Mouse (Mus musculus): ENCODE measurements around the gene Mpp2. TPM values are rescaled to one million over a fixed set of nuclear protein-coding genes. Genes with fewer than 3 reads are reported as not detected.

The Mpp2 gene
- polyA plus RNA-seq, 1 experiment from 2014 or later: 10.3 TPM

GRCm38 (mm10) chr11:102084159-102084558 lies 4.2 kb downstream of the Mpp2 start:
- WGBS: 34% methylated on average over 7 of the region's 7 CpGs
- H3K4me1 ChIP-seq (ENCODE audit: control insufficient read depth, insufficient read depth, low read length): peaks cover 18% of the 10 kb centered on the region; the same call in 1 of the 2 replicates
- ATAC-seq (ENCODE audit: low FRiP score, low TSS enrichment): peak; percentile 33; the same call in 1 of the 2 replicates
- no peaks in the 10 kb centered on the region for H3K27me3 ChIP-seq (ENCODE audit: control insufficient read depth, insufficient read depth, low read length)
- no peak overlapping the region for H3K4me3 ChIP-seq (ENCODE audit: low read length)
- H3K4me2 ChIP-seq (replicated peaks; ENCODE audit: low read depth, low read length): 0 out of 2 replicates have a peak overlapping the region, but pooled peaks have one; percentile 10
- no peaks in the 10 kb centered on the region for H3K36me3 ChIP-seq (ENCODE audit: control insufficient read depth, insufficient read depth, low read length)
- H3K27ac ChIP-seq (ENCODE audit: low read depth, low read length): peak overlapping the region; percentile 69
- H3K9ac ChIP-seq (ENCODE audit: low read depth, low read length): no peak overlapping the region
- H3K9me3 ChIP-seq (ENCODE audit: control insufficient read depth, low read length): no peaks in the 10 kb centered on the region

GRCm38 (mm10) chr11:102083193-102083592 lies 5.1 kb downstream of the Mpp2 start:
- H3K27ac ChIP-seq (ENCODE audit: low read depth, low read length): no peak overlapping the region
- WGBS: 69% methylated on average over 4 of the region's 4 CpGs
- no peaks in the 10 kb centered on the region for H3K9me3 ChIP-seq (ENCODE audit: control insufficient read depth, low read length)
- peaks cover 16% of the 10 kb centered on the region; the same call in 1 of the 2 replicates for H3K4me1 ChIP-seq (ENCODE audit: control insufficient read depth, insufficient read depth, low read length)
- no peak overlapping the region for H3K4me2 ChIP-seq (replicated peaks; ENCODE audit: low read depth, low read length)
- H3K4me3 ChIP-seq (ENCODE audit: low read length): no peak overlapping the region
- H3K9ac ChIP-seq (ENCODE audit: low read depth, low read length): no peak overlapping the region
- no peaks in the 10 kb centered on the region; the same call in 1 of the 2 replicates for H3K36me3 ChIP-seq (ENCODE audit: control insufficient read depth, insufficient read depth, low read length)
- H3K27me3 ChIP-seq (ENCODE audit: control insufficient read depth, insufficient read depth, low read length): no peaks in the 10 kb centered on the region
- ATAC-seq (ENCODE audit: low FRiP score, low TSS enrichment): no peak

GRCm38 (mm10) chr11:102082322-102082721 lies 6.0 kb downstream of the Mpp2 start:
- peak overlapping the region; percentile 25; the same call in 1 of the 2 replicates for H3K9ac ChIP-seq (ENCODE audit: low read depth, low read length)
- H3K4me3 ChIP-seq (ENCODE audit: low read length): peak overlapping the region; percentile 36
- H3K27ac ChIP-seq (ENCODE audit: low read depth, low read length): no peak overlapping the region
- no peaks in the 10 kb centered on the region for H3K9me3 ChIP-seq (ENCODE audit: control insufficient read depth, low read length)
- peak; percentile 90 for ATAC-seq (ENCODE audit: low FRiP score, low TSS enrichment)
- H3K36me3 ChIP-seq (ENCODE audit: control insufficient read depth, insufficient read depth, low read length): peaks cover 4% of the 10 kb centered on the region; the same call in 1 of the 2 replicates
- no peaks in the 10 kb centered on the region for H3K27me3 ChIP-seq (ENCODE audit: control insufficient read depth, insufficient read depth, low read length)
- WGBS: 1% methylated on average over 18 of the region's 18 CpGs
- peaks cover 16% of the 10 kb centered on the region; the same call in 1 of the 2 replicates for H3K4me1 ChIP-seq (ENCODE audit: control insufficient read depth, insufficient read depth, low read length)
- H3K4me2 ChIP-seq (replicated peaks; ENCODE audit: low read depth, low read length): peak overlapping the region; percentile 81

- no peaks in the 10 kb centered on the region for H3K27me3 ChIP-seq (ENCODE audit: control insufficient read depth, insufficient read depth, low read length)
- H3K9ac ChIP-seq (ENCODE audit: low read depth, low read length): no peak overlapping the region
- no peak overlapping the region for H3K27ac ChIP-seq (ENCODE audit: low read depth, low read length)
- no peak overlapping the region for H3K4me3 ChIP-seq (ENCODE audit: low read length)
- peaks cover 4% of the 10 kb centered on the region; the same call in 1 of the 2 replicates for H3K36me3 ChIP-seq (ENCODE audit: control insufficient read depth, insufficient read depth, low read length)
- 64% methylated on average over 14 of the region's 14 CpGs for WGBS
- H3K9me3 ChIP-seq (ENCODE audit: control insufficient read depth, low read length): no peaks in the 10 kb centered on the region
- no peak for ATAC-seq (ENCODE audit: low FRiP score, low TSS enrichment)
- no peak overlapping the region for H3K4me2 ChIP-seq (replicated peaks; ENCODE audit: low read depth, low read length)
- H3K4me1 ChIP-seq (ENCODE audit: control insufficient read depth, insufficient read depth, low read length): 0 out of 2 replicates have a peak, but pooled peaks cover 7% of the 10 kb centered on the region
Measured at GRCm38 (mm10) chr11:102073722-102074121, 14.6 kb downstream of the Mpp2 start.

- H3K36me3 ChIP-seq (ENCODE audit: control insufficient read depth, insufficient read depth, low read length): no peaks in the 10 kb centered on the region
- no peak overlapping the region for H3K27ac ChIP-seq (ENCODE audit: low read depth, low read length)
- H3K4me1 ChIP-seq (ENCODE audit: control insufficient read depth, insufficient read depth, low read length): 0 out of 2 replicates have a peak, but pooled peaks cover 7% of the 10 kb centered on the region
- ATAC-seq (ENCODE audit: low FRiP score, low TSS enrichment): no peak
- no peak overlapping the region for H3K9ac ChIP-seq (ENCODE audit: low read depth, low read length)
- H3K27me3 ChIP-seq (ENCODE audit: control insufficient read depth, insufficient read depth, low read length): no peaks in the 10 kb centered on the region
- H3K9me3 ChIP-seq (ENCODE audit: control insufficient read depth, low read length): no peaks in the 10 kb centered on the region
- no peak overlapping the region for H3K4me2 ChIP-seq (replicated peaks; ENCODE audit: low read depth, low read length)
- 82% methylated on average over 5 of the region's 5 CpGs for WGBS
- no peak overlapping the region for H3K4me3 ChIP-seq (ENCODE audit: low read length)
Measured at GRCm38 (mm10) chr11:102072729-102073128, 15.6 kb downstream of the Mpp2 start.

- 0 out of 2 replicates have a peak, but pooled peaks have one; percentile 12 for ATAC-seq (ENCODE audit: low FRiP score, low TSS enrichment)
- H3K27ac ChIP-seq (ENCODE audit: low read depth, low read length): no peak overlapping the region
- H3K4me2 ChIP-seq (replicated peaks; ENCODE audit: low read depth, low read length): peak overlapping the region; percentile 26
- H3K4me1 ChIP-seq (ENCODE audit: control insufficient read depth, insufficient read depth, low read length): 0 out of 2 replicates have a peak, but pooled peaks cover 7% of the 10 kb centered on the region
- H3K9ac ChIP-seq (ENCODE audit: low read depth, low read length): no peak overlapping the region
- no peaks in the 10 kb centered on the region for H3K36me3 ChIP-seq (ENCODE audit: control insufficient read depth, insufficient read depth, low read length)
- no peaks in the 10 kb centered on the region for H3K9me3 ChIP-seq (ENCODE audit: control insufficient read depth, low read length)
- H3K27me3 ChIP-seq (ENCODE audit: control insufficient read depth, insufficient read depth, low read length): no peaks in the 10 kb centered on the region
- 4% methylated on average over 13 of the region's 13 CpGs for WGBS
- H3K4me3 ChIP-seq (ENCODE audit: low read length): no peak overlapping the region
Measured at GRCm38 (mm10) chr11:102070426-102070825, 17.9 kb downstream of the Mpp2 start.

- WGBS: 41% methylated on average over 11 of the region's 11 CpGs
- H3K9ac ChIP-seq (ENCODE audit: low read depth, low read length): no peak overlapping the region
- H3K36me3 ChIP-seq (ENCODE audit: control insufficient read depth, insufficient read depth, low read length): no peaks in the 10 kb centered on the region
- no peak for ATAC-seq (ENCODE audit: low FRiP score, low TSS enrichment)
- H3K27ac ChIP-seq (ENCODE audit: low read depth, low read length): no peak overlapping the region
- H3K4me3 ChIP-seq (ENCODE audit: low read length): no peak overlapping the region
- no peaks in the 10 kb centered on the region for H3K9me3 ChIP-seq (ENCODE audit: control insufficient read depth, low read length)
- H3K4me2 ChIP-seq (replicated peaks; ENCODE audit: low read depth, low read length): no peak overlapping the region
- H3K4me1 ChIP-seq (ENCODE audit: control insufficient read depth, insufficient read depth, low read length): 0 out of 2 replicates have a peak, but pooled peaks cover 7% of the 10 kb centered on the region
- no peaks in the 10 kb centered on the region for H3K27me3 ChIP-seq (ENCODE audit: control insufficient read depth, insufficient read depth, low read length)
Measured at GRCm38 (mm10) chr11:102069633-102070032, 18.7 kb downstream of the Mpp2 start.

GRCm38 (mm10) chr11:102068969-102069368 lies 19.3 kb downstream of the Mpp2 start:
- 41% methylated on average over 2 of the region's 2 CpGs for WGBS
- Histone ChIP-seq H3K9me3 (ENCODE audit: control insufficient read depth, low read length) (no peaks in the 10 kb centered on the region), H3K4me3 (ENCODE audit: low read length) (no peak overlapping the region), H3K27me3 (ENCODE audit: control insufficient read depth, insufficient read depth, low read length) (no peaks in the 10 kb centered on the region), H3K4me2 (replicated peaks; ENCODE audit: low read depth, low read length) (no peak overlapping the region), H3K27ac (ENCODE audit: low read depth, low read length) (no peak overlapping the region), H3K9ac (ENCODE audit: low read depth, low read length) (no peak overlapping the region), H3K36me3 (ENCODE audit: control insufficient read depth, insufficient read depth, low read length) (no peaks in the 10 kb centered on the region), H3K4me1 (ENCODE audit: control insufficient read depth, insufficient read depth, low read length) (0 out of 2 replicates have a peak, but pooled peaks cover 7% of the 10 kb centered on the region)
- ATAC-seq (ENCODE audit: low FRiP score, low TSS enrichment): no peak

- Histone ChIP-seq H3K27ac (ENCODE audit: low read depth, low read length) (no peak overlapping the region), H3K4me3 (ENCODE audit: low read length) (no peak overlapping the region), H3K9me3 (ENCODE audit: control insufficient read depth, low read length) (no peaks in the 10 kb centered on the region), H3K9ac (ENCODE audit: low read depth, low read length) (no peak overlapping the region), H3K36me3 (ENCODE audit: control insufficient read depth, insufficient read depth, low read length) (peaks cover 9% of the 10 kb centered on the region; the same call in 1 of the 2 replicates), H3K27me3 (ENCODE audit: control insufficient read depth, insufficient read depth, low read length) (no peaks in the 10 kb centered on the region), H3K4me2 (replicated peaks; ENCODE audit: low read depth, low read length) (no peak overlapping the region), H3K4me1 (ENCODE audit: control insufficient read depth, insufficient read depth, low read length) (no peaks in the 10 kb centered on the region)
- no peak for ATAC-seq (ENCODE audit: low FRiP score, low TSS enrichment)
- WGBS: 62% methylated on average over 13 of the region's 13 CpGs
Measured at GRCm38 (mm10) chr11:102063076-102063475, 25.2 kb downstream of the Mpp2 start.
